Mouse (Mus musculus) adipose tissue, adult 10 weeks (tissue): ENCODE measurements around the gene Flna. TPM values are rescaled to one million over a fixed set of nuclear protein-coding genes. Genes with fewer than 3 reads are reported as not detected.

ENCODE experiments used
- polyA plus RNA-seq: library from polyadenylated mRNA; stranded (reverse); fragments of 350-450 nt; fragmentation: Illumina TruSeq; extraction: RNeasy Lipid Tissue Mini Kit (QIAGEN cat#74804); gene quantifications from one replicate; pipeline ENCODE4 v1.2.3, GENCODE M21; 2014; ENCODE audit warnings: low read depth, low replicate concordance

Flna gene
- 382 TPM for polyA plus RNA-seq

GRCm38 (mm10) chrX:74249615-74250014 lies at the start of gene Flna:
TSS of gene Flna (minus strand) at chrX:74249820.

GRCm38 (mm10) chrX:74296538-74297448 lies 47.2 kb upstream of the Flna start, which contains the start of gene Atp6ap1:
TSS of gene Atp6ap1 (plus strand) at chrX:74297097.

GRCm38 (mm10) chrX:74281732-74282394 lies 32.2 kb upstream of the Flna start, which contains the start of the genes Taz and Dnase1l1:
TSS of gene Taz (plus strand) at chrX:74281912.
TSS of gene Dnase1l1 (minus strand) at chrX:74282337.

GRCm38 (mm10) chrX:74270062-74270901 lies 20.7 kb upstream of the Flna start, which contains the start of gene Rpl10:
TSS of gene Rpl10 (plus strand) at chrX:74270812.

GRCm38 (mm10) chrX:74254153-74254887 lies 4.7 kb upstream of the Flna start, which contains the start of gene Emd:
TSS of gene Emd (plus strand) at chrX:74254687.

GRCm38 (mm10) chrX:74176959-74177358 lies 72.7 kb downstream of the Flna start, which contains the start of gene Tktl1:
TSS of gene Tktl1 (plus strand) at chrX:74177259.

Other genes starting within 250 kb of the Flna start
- gene Irak1, start 225.9 kb downstream of the Flna start, polyA plus RNA-seq, result 137 TPM
- 1.7 TPM for gene Opn1mw, start 122.4 kb downstream of the Flna start, polyA plus RNA-seq
- gene Mecp2, start 114.5 kb downstream of the Flna start, polyA plus RNA-seq, result 25.6 TPM
- not detected for gene Tex28, start 82.0 kb downstream of the Flna start, polyA plus RNA-seq
- 0.27 TPM for gene Tktl1, start 72.6 kb downstream of the Flna start, polyA plus RNA-seq
- gene Emd, start 4.9 kb upstream of the Flna start, polyA plus RNA-seq, result 49.6 TPM
- gene Rpl10, start 21.0 kb upstream of the Flna start, polyA plus RNA-seq, result 3,160 TPM
- gene Taz, start 32.1 kb upstream of the Flna start, polyA plus RNA-seq, result 118 TPM
- gene Dnase1l1, start 32.5 kb upstream of the Flna start, polyA plus RNA-seq, result 27.2 TPM
- gene Atp6ap1, start 47.3 kb upstream of the Flna start, polyA plus RNA-seq, result 237 TPM
- 107 TPM for gene Gdi1, start 55.2 kb upstream of the Flna start, polyA plus RNA-seq
- gene Fam50a, start 63.2 kb upstream of the Flna start, polyA plus RNA-seq, result 50.9 TPM
- 12.9 TPM for gene Plxna3, start 79.2 kb upstream of the Flna start, polyA plus RNA-seq
- gene Lage3, start 103.8 kb upstream of the Flna start, polyA plus RNA-seq, result 60.9 TPM
- gene Ubl4a, start 123.4 kb upstream of the Flna start, polyA plus RNA-seq, result 43.7 TPM
- 17.9 TPM for gene Slc10a3, start 123.5 kb upstream of the Flna start, polyA plus RNA-seq
- 55.2 TPM for gene Fam3a, start 143.5 kb upstream of the Flna start, polyA plus RNA-seq
- gene Ikbkg, start 143.5 kb upstream of the Flna start, polyA plus RNA-seq, result 23.3 TPM
- 165 TPM for gene G6pdx, start 179.4 kb upstream of the Flna start, polyA plus RNA-seq
- gene Gm6880, start 231.6 kb upstream of the Flna start, polyA plus RNA-seq, result not detected